Mouse (Mus musculus) cerebellum, adult 2 months (tissue): ENCODE data around the gene Cnot4.

Experiments
- CTCF ChIP-seq: fragments of 200-500 bp; IDR thresholded peaks from 2 replicates; pipeline ENCODE4 v1.5.1; 2011; ENCODE audit warnings: low read depth, mild to moderate bottlenecking, control low read depth, low read length, moderate library complexity, borderline replicate concordance; ENCODE audit not compliant: insufficient read depth
- POLR2A ChIP-seq: fragments of 200-500 bp; IDR thresholded peaks from 2 replicates; pipeline ENCODE4 v1.6.1; 2011; ENCODE audit warnings: low read length, control low read depth, borderline replicate concordance; ENCODE audit not compliant: insufficient read depth

GRCm38 (mm10) chr6:35084927-35085326 is 48.6 kb downstream of the Cnot4 start:
- TF ChIP-seq CTCF (no peak), POLR2A (no peak)
